Mouse (Mus musculus) hindbrain, embryonic 11.5 days (tissue): Measurements from ENCODE around the gene Apaf1. TPM values are rescaled to one million over a fixed set of nuclear protein-coding genes. Genes with fewer than 3 reads are reported as not detected.

Source experiments
- ATAC-seq: fragments of 200-750 bp; cut with Nextera tagmentation; 2 replicates; pipeline ENCODE4 v1.8.0; 2017; ENCODE audit warnings: mild to moderate bottlenecking, moderate TSS enrichment, moderate library complexity; ENCODE audit not compliant: low FRiP score
- DNase-seq: peaks from one replicate; pipeline ENCODE4 v3.0.0-alpha.2; 2015; ENCODE audit warnings: low spot score
- H3K27ac ChIP-seq: fragments of 300-500 bp; sonication (generic); 2 replicates; pipeline ENCODE4 v1.5.1; 2014; ENCODE audit warnings: mild to moderate bottlenecking, low read depth, low read length
- H3K27me3 ChIP-seq: fragments of 300-500 bp; sonication (generic); 2 replicates; pipeline ENCODE4 v1.6.1; 2014; ENCODE audit warnings: mild to moderate bottlenecking, low read length, moderate library complexity, mixed read lengths; ENCODE audit not compliant: control insufficient read depth, insufficient read depth
- H3K36me3 ChIP-seq: fragments of 300-500 bp; sonication (generic); 2 replicates; pipeline ENCODE4 v1.6.1; 2014; ENCODE audit warnings: mild to moderate bottlenecking, low read length, moderate library complexity, mixed read lengths; ENCODE audit not compliant: control insufficient read depth, insufficient read depth
- H3K4me1 ChIP-seq: fragments of 300-500 bp; sonication (generic); replicated peaks from 2 replicates; pipeline ENCODE4 v1.6.1; 2014; ENCODE audit warnings: low read length, mixed read lengths; ENCODE audit not compliant: control insufficient read depth, insufficient read depth
- H3K4me2 ChIP-seq: fragments of 300-500 bp; sonication (generic); replicated peaks from 2 replicates; pipeline ENCODE4 v1.6.1; 2014; ENCODE audit warnings: mild to moderate bottlenecking, low read depth, low read length
- H3K4me3 ChIP-seq: fragments of 300-500 bp; sonication (generic); 2 replicates; pipeline ENCODE4 v1.5.1; 2014; ENCODE audit warnings: low read depth, low read length
- H3K9ac ChIP-seq: fragments of 300-500 bp; sonication (generic); 2 replicates; pipeline ENCODE4 v1.6.1; 2014; ENCODE audit warnings: low read depth, low read length
- H3K9me3 ChIP-seq: fragments of 300-500 bp; sonication (generic); 2 replicates; pipeline ENCODE4 v1.6.1; 2016; ENCODE audit warnings: low read length; ENCODE audit not compliant: control insufficient read depth
- WGBS: fragments of 180-500 bp; shearing (Covaris S2); extraction: QIAGEN DNeasy Blood & Tissue Kit; methylation state at CpG from one replicate; pipeline ENCODE4 v1.1.7; 2014; 5-methylcytosine and 5-hydroxymethylcytosine counted together
- polyA plus RNA-seq: library from polyadenylated mRNA; unstranded; fragments of >200 nt; fragmentation: Nextera tagmentation; extraction: Ambion mirVana; gene quantifications from 2 replicates; pipeline ENCODE4 v1.2.1, GENCODE M21; 2014

The Apaf1 gene
- polyA plus RNA-seq, 1 experiment from 2014 or later, result 29.4 TPM

GRCm38 (mm10) chr10:91062355-91062754 lies 20.2 kb downstream of the Apaf1 start:
- WGBS, result 96% methylated on average over 6 of the region's 6 CpGs
- no peak overlapping the region for H3K4me3 ChIP-seq
- no peak for DNase-seq
- H3K36me3 ChIP-seq, result 0 out of 2 replicates have a peak, but pooled peaks cover 2% of the 10 kb centered on the region
- no peaks in the 10 kb centered on the region for H3K27me3 ChIP-seq
- H3K4me1 ChIP-seq, result no peaks in the 10 kb centered on the region
- no peak for ATAC-seq
- no peak overlapping the region for H3K9ac ChIP-seq
- no peaks in the 10 kb centered on the region for H3K9me3 ChIP-seq
- H3K4me2 ChIP-seq, result no peak overlapping the region
- no peak overlapping the region for H3K27ac ChIP-seq

GRCm38 (mm10) chr10:91060742-91061141 lies 21.8 kb downstream of the Apaf1 start:
- Histone ChIP-seq H3K9ac (no peak overlapping the region), H3K27me3 (no peaks in the 10 kb centered on the region), H3K9me3 (no peaks in the 10 kb centered on the region), H3K4me2 (no peak overlapping the region), H3K36me3 (no peaks in the 10 kb centered on the region), H3K27ac (no peak overlapping the region), H3K4me3 (no peak overlapping the region), H3K4me1 (no peaks in the 10 kb centered on the region)
- ATAC-seq (no peak), DNase-seq (no peak)
- 39% methylated on average over 5 of the region's 5 CpGs for WGBS

DNA sequence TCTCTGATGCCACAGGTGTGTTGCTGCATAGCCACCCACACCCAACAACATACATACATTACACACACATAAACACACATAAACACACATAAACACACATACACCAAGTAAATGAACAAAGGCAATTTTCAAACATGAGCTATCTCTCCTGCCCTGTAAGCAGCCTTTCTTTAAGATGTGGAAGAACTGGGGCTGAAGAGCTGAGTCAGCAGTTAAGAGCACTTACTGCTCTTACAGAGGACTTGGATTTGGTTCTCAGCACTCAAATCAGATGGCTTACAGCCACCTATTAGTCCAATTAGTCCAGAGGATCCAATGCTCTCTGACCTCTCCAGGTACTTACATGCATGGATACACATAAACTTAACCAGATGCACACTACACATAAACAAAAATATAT lies 29.8 kb downstream of the Apaf1 start:
- H3K36me3 ChIP-seq, result peaks cover 9% of the 10 kb centered on the region; the same call in 1 of the 2 replicates
- H3K4me3 ChIP-seq, result no peak overlapping the region
- no peak for ATAC-seq
- H3K4me1 ChIP-seq, result no peaks in the 10 kb centered on the region
- H3K9ac ChIP-seq, result no peak overlapping the region
- no peak overlapping the region for H3K4me2 ChIP-seq
- no peaks in the 10 kb centered on the region for H3K9me3 ChIP-seq
- no peak overlapping the region for H3K27ac ChIP-seq
- DNase-seq, result no peak
- H3K27me3 ChIP-seq, result no peaks in the 10 kb centered on the region

- H3K4me2 ChIP-seq, result no peak overlapping the region
- 93% methylated on average over 3 of the region's 3 CpGs for WGBS
- H3K36me3 ChIP-seq, result peaks cover 9% of the 10 kb centered on the region; the same call in 1 of the 2 replicates
- DNase-seq, result no peak
- no peak overlapping the region for H3K9ac ChIP-seq
- no peak for ATAC-seq
- no peak overlapping the region for H3K27ac ChIP-seq
- no peak overlapping the region for H3K4me3 ChIP-seq
- no peaks in the 10 kb centered on the region for H3K9me3 ChIP-seq
- H3K27me3 ChIP-seq, result no peaks in the 10 kb centered on the region
- H3K4me1 ChIP-seq, result no peaks in the 10 kb centered on the region
These were observed 31.4 kb downstream of the Apaf1 start for GRCm38 (mm10) chr10:91051156-91051555.

DNA sequence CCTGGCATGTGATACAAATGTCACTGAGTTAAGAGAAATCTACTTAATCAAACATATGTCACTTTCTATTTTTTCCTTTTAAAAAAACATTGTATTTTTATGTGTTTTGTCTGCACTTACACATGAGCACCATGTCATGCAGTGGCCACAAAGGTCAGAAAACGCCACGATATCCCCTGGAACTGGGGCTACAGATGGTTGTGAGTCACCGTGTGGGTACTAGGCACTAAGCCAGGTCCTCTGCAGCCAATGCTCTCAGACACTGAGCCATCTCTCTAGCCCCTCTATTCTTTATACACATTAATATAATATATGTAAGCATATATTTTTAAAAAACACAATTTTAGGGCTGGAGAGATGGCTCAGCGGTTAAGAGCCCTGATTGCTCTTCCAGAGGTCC lies 32.9 kb downstream of the Apaf1 start:
- Histone ChIP-seq H3K4me2 (no peak overlapping the region), H3K36me3 (peaks cover 5% of the 10 kb centered on the region; the same call in 1 of the 2 replicates), H3K9me3 (no peaks in the 10 kb centered on the region), H3K9ac (no peak overlapping the region), H3K4me1 (no peaks in the 10 kb centered on the region), H3K27ac (no peak overlapping the region), H3K27me3 (no peaks in the 10 kb centered on the region), H3K4me3 (no peak overlapping the region)
- DNase-seq, result no peak
- 90% methylated on average over 4 of the region's 4 CpGs for WGBS
- ATAC-seq, result no peak

DNA sequence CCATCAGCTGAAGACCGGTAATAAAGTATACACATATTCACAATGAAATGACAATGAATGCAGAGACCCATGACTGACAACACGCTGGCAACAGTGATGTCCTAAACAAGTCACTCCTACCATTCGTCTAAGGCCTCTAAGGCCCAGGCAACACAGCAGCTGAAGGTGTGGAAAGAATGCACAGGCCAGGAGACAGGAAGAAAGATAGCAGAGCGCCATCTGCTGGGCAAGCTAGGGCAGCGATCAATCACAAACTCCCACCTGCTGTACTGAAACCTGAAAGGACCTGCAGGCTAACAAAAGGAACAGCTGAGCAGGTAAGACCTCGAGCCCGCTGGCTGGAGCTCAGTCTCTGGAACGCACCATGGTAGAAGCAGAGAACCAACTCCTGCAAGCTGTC lies 48.6 kb downstream of the Apaf1 start:
- 26% methylated on average over 8 of the region's 8 CpGs for WGBS
- peak; percentile 72 for ATAC-seq
- Histone ChIP-seq H3K27ac (no peak overlapping the region), H3K4me2 (no peak overlapping the region), H3K4me3 (no peak overlapping the region), H3K4me1 (no peaks in the 10 kb centered on the region), H3K27me3 (no peaks in the 10 kb centered on the region), H3K36me3 (no peaks in the 10 kb centered on the region), H3K9ac (no peak overlapping the region), H3K9me3 (no peaks in the 10 kb centered on the region)
- DNase-seq, result peak; percentile 77

DNA sequence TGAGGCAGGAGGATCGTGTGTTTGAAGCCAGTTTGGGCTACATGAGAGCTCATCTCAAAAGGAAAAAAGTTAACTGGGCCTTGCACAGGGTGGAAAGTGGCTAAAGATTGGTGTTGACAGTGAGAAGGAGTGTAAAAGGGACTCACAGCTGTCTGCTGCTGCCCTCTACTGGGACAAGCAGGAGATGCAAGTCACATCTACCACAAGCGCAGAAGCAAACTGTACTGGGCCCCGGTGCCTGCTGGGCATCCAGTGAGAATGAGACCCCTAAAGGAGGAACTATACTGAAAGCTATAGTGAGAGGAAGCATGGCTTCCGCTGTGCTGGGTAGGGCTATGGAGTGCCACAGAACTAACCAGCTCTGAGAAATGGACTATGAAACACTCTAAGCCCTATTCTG lies 50.2 kb downstream of the Apaf1 start:
- H3K4me3 ChIP-seq, result no peak overlapping the region
- ATAC-seq (peak; percentile 49), DNase-seq (peak; percentile 84)
- H3K9ac ChIP-seq, result no peak overlapping the region
- no peaks in the 10 kb centered on the region for H3K27me3 ChIP-seq
- H3K4me1 ChIP-seq, result no peaks in the 10 kb centered on the region
- H3K27ac ChIP-seq, result no peak overlapping the region
- H3K9me3 ChIP-seq, result no peaks in the 10 kb centered on the region
- H3K36me3 ChIP-seq, result no peaks in the 10 kb centered on the region
- H3K4me2 ChIP-seq, result no peak overlapping the region
- WGBS, result 18% methylated on average over 4 of the region's 4 CpGs

GRCm38 (mm10) chr10:91031176-91031575 lies 51.4 kb downstream of the Apaf1 start:
- no peak overlapping the region for H3K9ac ChIP-seq
- WGBS, result 82% methylated on average over 9 of the region's 9 CpGs
- no peak overlapping the region for H3K27ac ChIP-seq
- no peaks in the 10 kb centered on the region for H3K4me1 ChIP-seq
- no peak for ATAC-seq
- no peak overlapping the region for H3K4me3 ChIP-seq
- no peaks in the 10 kb centered on the region for H3K9me3 ChIP-seq
- H3K27me3 ChIP-seq, result no peaks in the 10 kb centered on the region
- H3K36me3 ChIP-seq, result no peaks in the 10 kb centered on the region
- no peak overlapping the region for H3K4me2 ChIP-seq
- DNase-seq, result no peak

- H3K27me3 ChIP-seq, result no peaks in the 10 kb centered on the region
- H3K9me3 ChIP-seq, result no peaks in the 10 kb centered on the region
- ATAC-seq, result no peak
- no peak overlapping the region for H3K4me3 ChIP-seq
- H3K27ac ChIP-seq, result no peak overlapping the region
- H3K4me2 ChIP-seq, result no peak overlapping the region
- no peaks in the 10 kb centered on the region for H3K36me3 ChIP-seq
- DNase-seq, result no peak
- no peaks in the 10 kb centered on the region for H3K4me1 ChIP-seq
- no peak overlapping the region for H3K9ac ChIP-seq
These were observed 53.5 kb downstream of the Apaf1 start for GRCm38 (mm10) chr10:91029002-91029539.
